Mouse (Mus musculus): ENCODE results near the gene Tcf25. TPM values are rescaled to one million over a fixed set of nuclear protein-coding genes. Genes with fewer than 3 reads are reported as not detected.

Gene Tcf25
- 212 and 231 TPM in 2 replicates for polyA plus RNA-seq (2016; fragmentation: Nextera tagmentation; extraction: Ambion mirVana)

DNA sequence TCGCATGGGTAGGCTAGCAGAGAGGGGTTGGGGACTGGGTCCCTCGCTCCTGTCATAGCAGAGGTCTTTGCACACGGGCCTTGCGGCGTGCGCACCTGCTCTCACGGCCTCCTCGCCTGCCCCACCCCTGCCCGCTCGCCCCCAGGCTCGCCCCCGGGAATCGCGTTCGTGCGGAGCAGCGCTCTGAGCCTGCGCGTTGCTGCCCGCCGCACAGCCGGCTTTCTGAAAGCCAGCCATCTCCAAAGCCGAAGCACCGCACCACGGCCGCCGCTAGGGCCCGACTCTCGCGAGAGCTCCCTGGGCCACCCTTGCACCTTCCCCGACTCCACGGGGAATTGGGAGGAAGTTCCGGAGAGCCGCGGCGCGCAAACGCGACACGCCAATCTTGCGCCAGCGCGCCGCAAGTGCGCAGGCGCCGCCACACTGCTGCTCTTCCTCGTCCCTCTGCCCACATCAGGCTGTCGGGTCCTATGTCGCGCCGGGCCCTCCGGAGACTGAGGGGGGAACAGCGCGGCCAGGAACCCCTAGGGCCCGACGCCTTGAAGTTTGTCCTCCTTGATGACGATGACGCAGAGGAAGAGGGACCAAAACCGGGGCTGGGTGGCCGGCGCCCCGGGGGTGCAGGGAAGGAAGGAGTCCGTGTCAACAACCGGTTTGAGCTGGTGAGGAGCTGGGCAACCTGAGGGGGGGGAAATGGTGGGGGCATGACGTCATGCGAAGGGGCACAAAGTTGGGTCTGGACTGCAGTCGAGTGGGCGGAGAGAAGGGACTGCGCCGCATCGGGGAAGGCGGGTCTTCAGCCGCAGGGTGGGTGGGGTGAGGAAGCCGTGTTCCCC is at the start of gene Tcf25:
Gene Tcf25 (plus strand): TSS at position 351 of the 836 bp plus-strand sequence.
- Histone ChIP-seq H3K9me3 (replicated peaks) (no peaks in the 10 kb centered on the region), H3K4me1 (peaks cover 19% of the 10 kb centered on the region), H3K36me3 (peaks cover 16% of the 10 kb centered on the region), H3K9ac (peak within 1 kb of the TSS; percentile 81), H3K4me3 (peak within 1 kb of the TSS; percentile 83), H3K27me3 (no peaks in the 10 kb centered on the region; the same call in 1 of the 2 replicates), H3K4me2 (replicated peaks) (peak within 1 kb of the TSS; percentile 78), H3K27ac (peak within 1 kb of the TSS; percentile 94)
- ATAC-seq (ENCODE audit: low FRiP score): peak; percentile 91
- under 1% methylated on average over 75 of the region's 75 CpGs for WGBS

DNA sequence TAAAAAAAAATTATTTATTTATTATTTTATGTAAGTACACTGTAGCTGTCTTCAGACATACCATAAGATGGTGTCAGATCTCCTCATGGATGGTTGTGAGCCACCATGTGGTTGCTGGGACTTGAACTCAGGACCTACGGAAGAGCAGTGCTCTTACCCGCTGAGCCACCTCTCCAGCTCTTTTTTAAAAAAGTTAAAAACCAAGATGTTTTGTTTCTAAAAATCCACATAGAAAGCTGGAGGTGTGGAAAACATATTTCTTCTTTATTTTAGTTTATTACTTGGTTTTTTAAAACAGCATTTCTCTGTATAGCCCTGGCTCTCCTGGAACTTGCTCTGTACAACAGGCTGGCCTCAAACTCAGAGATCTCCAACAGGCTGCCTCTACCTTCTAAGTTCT is 45.0 kb upstream of the Tcf25 start:
- no peak overlapping the region for H3K27ac ChIP-seq
- H3K4me1 ChIP-seq: peaks cover 8% of the 10 kb centered on the region; the same call in 1 of the 2 replicates
- no peak overlapping the region for H3K4me3 ChIP-seq
- no peaks in the 10 kb centered on the region for H3K36me3 ChIP-seq
- H3K9me3 ChIP-seq (replicated peaks): no peaks in the 10 kb centered on the region
- no peaks in the 10 kb centered on the region; the same call in 1 of the 2 replicates for H3K27me3 ChIP-seq
- WGBS: 90% methylated on average over 2 of the region's 2 CpGs
- H3K9ac ChIP-seq: no peak overlapping the region
- H3K4me2 ChIP-seq (replicated peaks): no peak overlapping the region
- no peak for ATAC-seq (ENCODE audit: low FRiP score)

DNA sequence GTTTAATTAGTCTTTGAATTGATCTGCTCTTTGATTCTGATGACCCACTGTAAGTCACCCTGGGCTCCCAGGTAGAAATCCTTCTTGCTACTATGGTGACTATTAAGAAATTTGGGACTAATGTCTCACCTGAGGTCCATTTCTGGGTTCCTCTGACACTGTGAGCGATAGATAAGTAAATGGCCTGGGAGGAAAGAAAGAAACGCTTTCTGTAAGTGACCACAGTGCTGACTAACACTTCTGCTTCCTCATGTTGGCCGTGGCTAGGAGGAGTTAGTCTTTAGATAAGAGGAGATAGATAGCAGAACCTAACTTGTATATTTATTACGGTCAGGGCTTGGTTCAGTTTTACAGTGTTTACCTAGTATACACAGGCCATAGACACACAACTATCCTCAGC is 44.2 kb upstream of the Tcf25 start:
- Histone ChIP-seq H3K4me1 (peaks cover 14% of the 10 kb centered on the region), H3K27ac (no peak overlapping the region), H3K4me3 (no peak overlapping the region), H3K9ac (no peak overlapping the region), H3K4me2 (replicated peaks) (no peak overlapping the region), H3K36me3 (no peaks in the 10 kb centered on the region), H3K9me3 (replicated peaks) (no peaks in the 10 kb centered on the region), H3K27me3 (peaks cover 2% of the 10 kb centered on the region; the same call in 1 of the 2 replicates)
- 89% methylated on average over 4 of the region's 4 CpGs for WGBS
- ATAC-seq (ENCODE audit: low FRiP score): no peak

DNA sequence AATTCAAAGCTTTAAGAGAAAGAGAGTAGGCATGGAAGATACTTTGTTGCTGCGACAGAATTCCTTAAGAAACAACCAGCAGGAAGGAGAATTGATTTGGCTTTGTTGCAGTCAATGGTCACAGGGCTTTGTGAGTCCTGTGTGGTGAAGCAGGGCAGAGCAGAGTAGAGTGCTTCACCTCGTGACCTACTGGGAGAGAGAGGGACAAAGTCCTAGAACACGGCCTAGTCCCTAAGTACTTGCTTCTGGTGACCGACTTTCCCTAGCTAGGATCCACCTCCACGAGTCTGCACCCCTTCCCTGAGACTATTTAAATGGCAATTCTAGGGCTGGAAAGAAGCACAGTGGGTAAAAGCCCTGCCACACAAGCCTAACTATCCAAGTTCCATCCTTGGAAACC is 43.6 kb upstream of the Tcf25 start:
- Histone ChIP-seq H3K4me2 (replicated peaks) (no peak overlapping the region), H3K4me3 (no peak overlapping the region), H3K27me3 (peaks cover 3% of the 10 kb centered on the region; the same call in 1 of the 2 replicates), H3K27ac (no peak overlapping the region), H3K9me3 (replicated peaks) (no peaks in the 10 kb centered on the region), H3K36me3 (no peaks in the 10 kb centered on the region), H3K4me1 (peaks cover 19% of the 10 kb centered on the region), H3K9ac (no peak overlapping the region)
- no peak for ATAC-seq (ENCODE audit: low FRiP score)
- WGBS: 71% methylated on average over 5 of the region's 5 CpGs

GRCm38 (mm10) chr8:123330701-123331100 is 42.9 kb upstream of the Tcf25 start:
- 76% methylated on average over 6 of the region's 6 CpGs for WGBS
- Histone ChIP-seq H3K9me3 (replicated peaks) (no peaks in the 10 kb centered on the region), H3K27ac (no peak overlapping the region), H3K4me1 (peaks cover 24% of the 10 kb centered on the region), H3K36me3 (no peaks in the 10 kb centered on the region), H3K4me2 (replicated peaks) (no peak overlapping the region), H3K4me3 (no peak overlapping the region), H3K27me3 (peaks cover 3% of the 10 kb centered on the region; the same call in 1 of the 2 replicates), H3K9ac (no peak overlapping the region)
- no peak for ATAC-seq (ENCODE audit: low FRiP score)

DNA sequence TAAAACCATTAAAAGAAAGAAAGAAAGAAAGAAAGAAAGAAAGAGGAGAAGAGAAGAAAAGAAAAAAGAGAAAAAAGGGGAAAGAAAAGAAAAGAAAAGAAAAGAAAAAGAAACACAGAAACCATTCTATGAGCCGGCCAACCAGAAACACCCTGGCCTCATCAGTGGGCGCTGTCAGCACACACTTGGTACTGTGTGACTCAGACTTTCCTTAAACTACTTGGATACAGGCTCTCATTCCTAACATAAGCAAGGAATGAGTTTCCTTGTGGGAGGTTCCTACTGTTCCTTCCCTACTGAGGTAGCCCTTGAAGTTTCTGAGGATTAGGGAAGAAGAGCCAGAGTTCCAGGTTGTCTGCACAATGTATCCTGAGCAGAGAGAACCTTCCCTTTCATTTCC is 42.3 kb upstream of the Tcf25 start:
- Histone ChIP-seq H3K36me3 (no peaks in the 10 kb centered on the region), H3K4me1 (peaks cover 24% of the 10 kb centered on the region), H3K9me3 (replicated peaks) (no peaks in the 10 kb centered on the region), H3K9ac (no peak overlapping the region), H3K4me3 (no peak overlapping the region), H3K27ac (peak overlapping the region; percentile 92), H3K27me3 (peaks cover 3% of the 10 kb centered on the region; the same call in 1 of the 2 replicates), H3K4me2 (replicated peaks) (peak overlapping the region; percentile 73; the same call in 1 of the 2 replicates)
- no peak for ATAC-seq (ENCODE audit: low FRiP score)
- 81% methylated on average over 2 of the region's 2 CpGs for WGBS

- no peak for ATAC-seq (ENCODE audit: low FRiP score)
- Histone ChIP-seq H3K27ac (peak overlapping the region; percentile 92), H3K27me3 (peaks cover 3% of the 10 kb centered on the region; the same call in 1 of the 2 replicates), H3K4me2 (replicated peaks) (peak overlapping the region; percentile 73), H3K36me3 (no peaks in the 10 kb centered on the region), H3K9me3 (replicated peaks) (no peaks in the 10 kb centered on the region), H3K9ac (peak overlapping the region; percentile 89), H3K4me3 (peak overlapping the region; percentile 83), H3K4me1 (peaks cover 24% of the 10 kb centered on the region)
- 30% methylated on average over 8 of the region's 8 CpGs for WGBS
These were observed 41.7 kb upstream of the Tcf25 start for GRCm38 (mm10) chr8:123331810-123332209.

DNA sequence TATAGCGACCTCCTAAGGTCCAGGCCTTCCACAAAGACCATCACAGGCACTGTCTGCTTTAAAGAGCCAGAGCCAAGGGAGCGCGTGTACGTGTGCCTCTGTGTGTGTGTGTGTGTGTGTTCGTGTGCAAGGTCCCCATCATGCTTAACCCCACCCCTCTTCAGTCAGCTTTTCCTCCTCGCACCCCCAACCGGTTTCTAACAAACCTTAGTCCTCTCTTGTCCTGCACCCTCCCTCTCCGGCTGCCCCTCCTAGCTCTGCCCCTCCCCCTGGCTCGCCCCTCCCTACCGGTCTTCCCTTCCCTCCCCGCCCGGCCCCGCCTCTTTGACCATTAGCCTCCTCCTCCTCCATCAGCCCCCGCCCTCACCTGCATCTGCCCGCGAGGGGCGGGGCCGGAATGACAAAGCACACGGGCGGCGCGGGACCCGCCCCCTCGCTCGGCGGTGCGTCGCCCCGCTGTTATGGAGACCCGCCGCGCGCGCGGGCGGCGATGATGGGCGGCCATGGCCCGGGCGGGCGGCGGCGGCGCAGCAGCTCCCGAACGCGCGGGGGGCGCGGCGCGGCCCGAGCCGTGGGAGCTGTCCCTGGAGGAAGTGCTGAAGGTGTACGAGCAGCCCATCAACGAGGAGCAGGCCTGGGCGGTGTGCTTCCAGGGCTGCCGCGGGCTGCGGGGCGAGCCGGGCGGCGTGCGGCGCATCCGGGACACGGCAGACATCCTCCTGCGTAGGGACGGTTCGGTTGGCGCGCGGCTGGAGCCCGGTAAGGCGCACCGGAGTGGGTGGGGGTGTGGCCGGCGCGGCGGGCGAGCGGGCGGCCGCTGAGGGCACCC is 41.1 kb upstream of the Tcf25 start, which contains the start of gene Spire2:
Gene Spire2 (plus strand): TSS at position 452 of the 829 bp plus-strand sequence.
- H3K4me1 ChIP-seq: peaks cover 24% of the 10 kb centered on the region
- ATAC-seq (ENCODE audit: low FRiP score): peak; percentile 88
- peak within 1 kb of the TSS; percentile 92 for H3K27ac ChIP-seq
- peak within 1 kb of the TSS; percentile 89 for H3K9ac ChIP-seq
- H3K27me3 ChIP-seq: peaks cover 3% of the 10 kb centered on the region; the same call in 1 of the 2 replicates
- under 1% methylated on average over 70 of the region's 85 CpGs for WGBS
- no peaks in the 10 kb centered on the region for H3K9me3 ChIP-seq (replicated peaks)
- no peaks in the 10 kb centered on the region for H3K36me3 ChIP-seq
- peak within 1 kb of the TSS; percentile 83 for H3K4me3 ChIP-seq
- H3K4me2 ChIP-seq (replicated peaks): peak within 1 kb of the TSS; percentile 73

DNA sequence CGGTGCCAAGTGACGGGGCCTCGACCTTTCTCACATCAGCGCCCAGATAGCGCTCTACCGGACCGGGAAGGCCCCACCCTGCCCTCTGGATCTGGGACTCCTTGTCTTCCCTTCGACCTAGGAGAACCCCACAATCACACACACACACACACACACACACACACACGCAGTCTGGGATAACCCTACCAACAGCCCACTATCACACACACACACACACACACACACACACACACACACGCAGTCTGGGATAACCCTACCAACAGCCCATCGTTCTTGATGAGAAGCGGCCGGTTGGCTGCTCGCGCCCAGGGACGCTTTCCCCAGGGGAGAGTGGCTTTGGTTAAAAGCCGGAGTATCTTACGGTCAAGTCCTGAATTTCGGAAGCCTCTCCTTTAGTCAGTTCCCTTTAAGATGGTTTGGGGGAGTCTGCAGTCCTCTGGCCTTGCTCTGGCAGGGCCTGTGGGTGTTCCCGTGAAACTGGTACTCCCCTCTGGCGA is 40.4 kb upstream of the Tcf25 start:
- peak overlapping the region; percentile 92 for H3K27ac ChIP-seq

GRCm38 (mm10) chr8:123333864-123334263 is 39.7 kb upstream of the Tcf25 start:
- WGBS: 2% methylated on average over 7 of the region's 7 CpGs
- peak overlapping the region; percentile 92 for H3K27ac ChIP-seq

More for the DNA sequence above, 40.4 kb upstream of the Tcf25 start:
- Histone ChIP-seq H3K9ac (peak overlapping the region; percentile 89), H3K36me3 (no peaks in the 10 kb centered on the region), H3K4me2 (replicated peaks) (peak overlapping the region; percentile 73), H3K4me3 (peak overlapping the region; percentile 83), H3K9me3 (replicated peaks) (no peaks in the 10 kb centered on the region), H3K4me1 (peaks cover 24% of the 10 kb centered on the region), H3K27me3 (peaks cover 3% of the 10 kb centered on the region; the same call in 1 of the 2 replicates)
- 1% methylated on average over 16 of the region's 21 CpGs for WGBS
- ATAC-seq (ENCODE audit: low FRiP score): peak; percentile 38

DNA sequence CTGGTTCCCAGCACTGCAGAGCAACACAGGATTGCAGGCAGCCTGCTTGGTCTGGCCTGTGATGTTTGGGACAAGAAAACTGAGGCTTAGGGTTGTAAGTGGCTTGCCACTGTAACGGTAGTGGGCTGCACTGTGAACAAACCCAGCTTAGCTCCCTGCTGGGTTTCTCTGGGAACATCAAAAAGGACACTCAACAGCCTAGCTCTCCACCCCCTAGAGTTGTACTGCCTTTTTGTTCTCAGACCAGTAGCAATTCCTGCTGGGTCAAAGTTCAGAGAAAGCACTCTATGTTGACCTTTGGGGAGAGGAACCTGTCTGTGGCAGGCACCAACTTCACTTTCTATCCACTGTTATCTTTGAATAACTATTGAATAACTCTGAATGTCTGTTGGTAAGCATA is 39.1 kb upstream of the Tcf25 start:
- H3K4me1 ChIP-seq: peaks cover 24% of the 10 kb centered on the region
- peak overlapping the region; percentile 83 for H3K4me3 ChIP-seq
- no peaks in the 10 kb centered on the region for H3K9me3 ChIP-seq (replicated peaks)
- H3K36me3 ChIP-seq: no peaks in the 10 kb centered on the region
- peaks cover 3% of the 10 kb centered on the region; the same call in 1 of the 2 replicates for H3K27me3 ChIP-seq
- H3K27ac ChIP-seq: peak overlapping the region; percentile 92
- ATAC-seq (ENCODE audit: low FRiP score): no peak
- H3K4me2 ChIP-seq (replicated peaks): peak overlapping the region; percentile 73
- H3K9ac ChIP-seq: peak overlapping the region; percentile 28
- WGBS: 0% methylated on average over 1 of the region's 1 CpGs

More at GRCm38 (mm10) chr8:123333864-123334263, 39.7 kb upstream of the Tcf25 start:
- ATAC-seq (ENCODE audit: low FRiP score): no peak
- H3K27me3 ChIP-seq: peaks cover 3% of the 10 kb centered on the region; the same call in 1 of the 2 replicates
- peak overlapping the region; percentile 83 for H3K4me3 ChIP-seq
- H3K9ac ChIP-seq: peak overlapping the region; percentile 28
- H3K4me1 ChIP-seq: peaks cover 24% of the 10 kb centered on the region
- no peaks in the 10 kb centered on the region for H3K9me3 ChIP-seq (replicated peaks)
- peak overlapping the region; percentile 73 for H3K4me2 ChIP-seq (replicated peaks)
- no peaks in the 10 kb centered on the region for H3K36me3 ChIP-seq
